Mouse (Mus musculus): ENCODE results near the gene Adam8.
A peak's percentile ranks its signal among the peaks of the same experiment; 100 is the strongest.

The Adam8 gene

GRCm38 (mm10) chr7:139946032-139946431 is 46.3 kb downstream of the Adam8 start:
- DNase-seq (ENCODE audit: low spot score), result no peak

GRCm38 (mm10) chr7:139945516-139945915 is 46.8 kb downstream of the Adam8 start:
- no peak for DNase-seq (ENCODE audit: low spot score)

- no peak for DNase-seq (ENCODE audit: low spot score)
Observed at GRCm38 (mm10) chr7:139944291-139945240, 47.8 kb downstream of the Adam8 start.

GRCm38 (mm10) chr7:139943674-139944281 is 48.6 kb downstream of the Adam8 start, which contains the start of gene Utf1:
Gene Utf1 (plus strand): TSS chr7:139943789.
- peak; percentile 21 for DNase-seq (ENCODE audit: low spot score)

GRCm38 (mm10) chr7:139940476-139941209 is 51.7 kb downstream of the Adam8 start:
- DNase-seq (ENCODE audit: low spot score), result no peak

GRCm38 (mm10) chr7:139937810-139938209 is 54.6 kb downstream of the Adam8 start:
- DNase-seq (ENCODE audit: low spot score), result no peak

- DNase-seq (ENCODE audit: low spot score), result no peak
Observed at GRCm38 (mm10) chr7:139937138-139937537, 55.2 kb downstream of the Adam8 start.

GRCm38 (mm10) chr7:139936705-139937104 is 55.7 kb downstream of the Adam8 start:
- DNase-seq (ENCODE audit: low spot score), result no peak

- peak; percentile 15 for DNase-seq (ENCODE audit: low spot score)
Observed at GRCm38 (mm10) chr7:139930732-139931131, 61.6 kb downstream of the Adam8 start.
